Mouse (Mus musculus): Measurements from ENCODE around the gene Map3k12. TPM values are rescaled to one million over a fixed set of nuclear protein-coding genes. Genes with fewer than 3 reads are reported as not detected.

The Map3k12 gene
- polyA plus RNA-seq, 1 experiment from 2014 or later: 43.9 TPM

DNA sequence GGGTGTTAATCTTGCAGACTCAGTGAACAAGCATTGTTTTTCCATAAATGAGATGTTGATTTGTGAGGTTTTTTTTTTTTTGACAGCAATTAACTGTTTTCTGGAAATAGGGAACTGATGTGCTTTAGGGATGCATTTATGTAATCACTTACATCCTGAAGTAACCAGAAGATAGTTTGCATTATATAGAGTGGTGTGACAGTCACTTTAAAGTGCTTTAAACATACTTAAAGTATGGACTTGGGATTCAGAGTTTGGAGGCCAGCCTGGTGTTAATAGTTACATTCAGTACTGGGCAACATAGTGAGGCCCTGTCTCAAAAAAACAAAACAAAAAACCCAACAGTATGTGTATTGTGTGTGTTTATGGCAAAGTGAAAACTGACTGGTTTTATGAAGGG, 45.1 kb downstream of the Map3k12 start:
- H3K36me3 ChIP-seq (replicated peaks; ENCODE audit: control insufficient read depth, insufficient read depth): peaks cover 34% of the 10 kb centered on the region
- peak overlapping the region; percentile 72 for H3K4me2 ChIP-seq (replicated peaks)
- no peaks in the 10 kb centered on the region for H3K27me3 ChIP-seq (ENCODE audit: control insufficient read depth, insufficient read depth, low read length)
- H3K27ac ChIP-seq: no peak overlapping the region
- DNase-seq (ENCODE audit: low spot score) (no peak), ATAC-seq (ENCODE audit: low FRiP score) (no peak)
- H3K4me3 ChIP-seq (replicated peaks; ENCODE audit: low read length): peak overlapping the region; percentile 60
- H3K4me1 ChIP-seq (replicated peaks; ENCODE audit: control insufficient read depth, insufficient read depth, low read length): peaks cover 16% of the 10 kb centered on the region
- H3K9me3 ChIP-seq (ENCODE audit: control insufficient read depth, low read length): no peaks in the 10 kb centered on the region
- peak overlapping the region; percentile 80 for H3K9ac ChIP-seq

DNA sequence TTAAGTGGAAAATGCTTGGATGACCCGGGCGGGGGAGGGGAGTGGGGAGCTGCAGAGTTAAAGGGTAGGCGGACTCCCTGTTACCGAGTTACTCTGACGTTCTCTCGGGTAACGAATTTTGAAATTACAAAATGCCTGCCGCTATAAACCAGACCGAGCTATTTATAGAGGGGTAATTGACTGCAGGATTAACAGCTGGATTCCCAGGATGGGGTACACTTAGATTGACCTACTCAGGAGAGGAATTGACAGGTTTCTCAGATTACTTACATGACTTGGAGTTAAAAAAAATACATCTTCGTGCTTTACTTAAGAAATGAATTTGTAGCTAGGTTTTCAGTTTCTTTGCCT, 45.6 kb downstream of the Map3k12 start:
- peak overlapping the region; percentile 60 for H3K4me3 ChIP-seq (replicated peaks; ENCODE audit: low read length)
- peak overlapping the region; percentile 80 for H3K9ac ChIP-seq
- H3K4me2 ChIP-seq (replicated peaks): peak overlapping the region; percentile 72
- DNase-seq (ENCODE audit: low spot score) (peak; percentile 67), ATAC-seq (ENCODE audit: low FRiP score) (peak; percentile 2; the same call in 1 of the 2 replicates)
- H3K9me3 ChIP-seq (ENCODE audit: control insufficient read depth, low read length): no peaks in the 10 kb centered on the region
- peaks cover 16% of the 10 kb centered on the region for H3K4me1 ChIP-seq (replicated peaks; ENCODE audit: control insufficient read depth, insufficient read depth, low read length)
- H3K36me3 ChIP-seq (replicated peaks; ENCODE audit: control insufficient read depth, insufficient read depth): peaks cover 29% of the 10 kb centered on the region
- H3K27ac ChIP-seq: peak overlapping the region; percentile 90
- H3K27me3 ChIP-seq (ENCODE audit: control insufficient read depth, insufficient read depth, low read length): no peaks in the 10 kb centered on the region
- WGBS: 1% methylated on average over 10 of the region's 10 CpGs

DNA sequence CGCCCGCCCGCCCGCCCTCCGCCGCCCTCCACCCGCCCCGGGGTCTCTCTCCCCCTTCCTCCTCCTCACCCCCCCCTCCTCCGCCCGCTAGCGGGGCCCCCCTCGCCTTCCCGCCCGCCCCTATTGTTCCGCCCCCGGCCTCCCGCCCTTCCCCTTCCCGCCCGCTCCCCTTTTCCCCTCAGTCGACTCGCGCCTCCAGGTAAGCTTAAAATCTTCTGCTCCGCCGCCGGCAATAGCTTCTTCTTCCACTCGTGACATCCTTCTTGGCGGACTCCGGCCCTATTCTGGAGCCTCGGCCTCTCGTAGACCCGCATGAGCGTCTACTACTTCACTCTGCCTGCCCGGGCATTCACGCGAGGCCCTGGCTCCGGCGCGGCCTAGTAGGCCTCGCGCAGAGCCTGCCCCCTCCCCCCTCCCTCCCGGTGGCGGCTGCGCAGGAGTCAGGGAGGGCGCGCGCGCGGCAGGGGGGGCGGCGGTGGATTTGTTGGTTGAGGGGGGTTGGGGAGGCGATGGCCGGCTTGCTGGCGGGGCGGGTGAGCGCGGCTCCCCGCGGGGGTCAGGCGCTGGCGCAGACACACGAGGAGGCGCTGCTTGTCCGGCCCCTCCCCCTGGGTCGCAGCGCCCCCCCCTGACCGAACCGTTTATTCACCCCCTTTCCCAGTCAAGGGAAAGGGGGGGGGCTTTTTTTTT, 46.1 kb downstream of the Map3k12 start:
- peak overlapping the region; percentile 72 for H3K4me2 ChIP-seq (replicated peaks)
- H3K27me3 ChIP-seq (ENCODE audit: control insufficient read depth, insufficient read depth, low read length): no peaks in the 10 kb centered on the region
- peak overlapping the region; percentile 80 for H3K9ac ChIP-seq
- peak; percentile 68 for ATAC-seq (ENCODE audit: low FRiP score)
- H3K27ac ChIP-seq: peak overlapping the region; percentile 90
- H3K4me3 ChIP-seq (replicated peaks; ENCODE audit: low read length): peak overlapping the region; percentile 60
- DNase-seq (ENCODE audit: low spot score): peak; percentile 83
- no peaks in the 10 kb centered on the region for H3K9me3 ChIP-seq (ENCODE audit: control insufficient read depth, low read length)
- peaks cover 16% of the 10 kb centered on the region for H3K4me1 ChIP-seq (replicated peaks; ENCODE audit: control insufficient read depth, insufficient read depth, low read length)
- under 1% methylated on average over 45 of the region's 67 CpGs for WGBS
- peaks cover 24% of the 10 kb centered on the region for H3K36me3 ChIP-seq (replicated peaks; ENCODE audit: control insufficient read depth, insufficient read depth)

DNA sequence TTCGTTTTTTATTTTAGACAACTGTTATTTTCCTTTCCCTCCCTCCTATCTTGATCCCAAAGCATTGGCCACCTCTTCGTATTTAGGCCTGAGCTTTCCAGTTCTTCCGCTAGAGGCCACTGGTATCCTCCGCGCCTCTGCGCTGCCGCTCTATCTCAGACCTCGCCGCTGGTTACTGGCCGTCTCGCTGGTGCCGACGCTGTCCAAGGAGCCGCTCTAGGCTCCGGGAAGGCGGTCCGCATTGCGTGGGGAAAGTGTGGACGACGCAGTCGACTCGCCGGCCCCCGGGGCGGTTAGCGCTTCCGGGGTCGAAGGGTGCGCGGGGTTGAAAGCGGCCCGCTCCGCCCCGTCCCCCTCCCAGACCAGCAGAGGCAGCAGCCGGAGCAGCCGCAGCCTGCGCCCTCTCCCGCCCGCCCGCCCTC, 46.7 kb downstream of the Map3k12 start, which contains the start of gene Pcbp2:
Pcbp2 (plus strand) TSS at position 357 of the 422 bp plus-strand sequence.
- ATAC-seq (ENCODE audit: low FRiP score) (peak; percentile 99), DNase-seq (ENCODE audit: low spot score) (peak; percentile 97)
- peak within 1 kb of the TSS; percentile 90 for H3K27ac ChIP-seq
- WGBS: under 1% methylated on average over 31 of the region's 40 CpGs
- peaks cover 18% of the 10 kb centered on the region for H3K36me3 ChIP-seq (replicated peaks; ENCODE audit: control insufficient read depth, insufficient read depth)
- no peaks in the 10 kb centered on the region for H3K27me3 ChIP-seq (ENCODE audit: control insufficient read depth, insufficient read depth, low read length)
- peak within 1 kb of the TSS; percentile 60 for H3K4me3 ChIP-seq (replicated peaks; ENCODE audit: low read length)
- H3K9ac ChIP-seq: peak within 1 kb of the TSS; percentile 80
- no peaks in the 10 kb centered on the region for H3K9me3 ChIP-seq (ENCODE audit: control insufficient read depth, low read length)
- H3K4me2 ChIP-seq (replicated peaks): peak within 1 kb of the TSS; percentile 72
- H3K4me1 ChIP-seq (replicated peaks; ENCODE audit: control insufficient read depth, insufficient read depth, low read length): peaks cover 16% of the 10 kb centered on the region

DNA sequence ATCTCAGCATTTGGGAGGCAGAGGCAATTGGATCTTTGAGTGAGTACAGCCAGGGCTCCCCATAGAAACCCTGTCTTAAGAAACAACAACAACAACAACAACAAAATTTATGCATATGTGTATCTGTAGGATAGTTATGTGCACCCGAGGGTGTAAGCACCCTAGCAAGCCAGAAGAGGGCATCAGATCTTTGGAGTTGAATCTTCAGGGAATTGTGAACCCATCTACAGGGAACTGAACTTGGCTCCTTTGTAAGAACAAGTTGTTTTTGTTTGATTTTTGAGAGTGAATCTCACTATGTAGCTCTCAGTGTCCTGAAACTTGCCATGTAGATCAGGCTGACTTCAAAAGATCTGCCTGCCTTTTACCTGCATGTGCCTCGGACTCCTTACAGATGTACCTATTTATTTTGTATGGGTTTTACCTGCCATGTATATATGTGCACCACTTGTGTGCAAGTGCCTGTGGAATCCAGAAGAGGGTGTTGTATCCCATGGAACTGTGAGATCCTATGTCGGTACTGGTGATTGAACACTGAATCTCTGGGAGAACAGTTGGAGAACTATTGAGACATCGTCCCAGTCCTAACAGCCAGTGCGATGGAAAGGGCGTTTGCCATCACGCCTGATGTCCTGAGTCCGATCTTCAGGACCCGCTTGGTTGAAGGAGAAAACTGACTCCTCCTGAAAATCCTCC, 48.0 kb downstream of the Map3k12 start:
- Histone ChIP-seq H3K27me3 (ENCODE audit: control insufficient read depth, insufficient read depth, low read length) (no peaks in the 10 kb centered on the region), H3K4me3 (replicated peaks; ENCODE audit: low read length) (no peak overlapping the region), H3K4me2 (replicated peaks) (no peak overlapping the region), H3K9me3 (ENCODE audit: control insufficient read depth, low read length) (no peaks in the 10 kb centered on the region), H3K9ac (no peak overlapping the region), H3K4me1 (replicated peaks; ENCODE audit: control insufficient read depth, insufficient read depth, low read length) (peaks cover 16% of the 10 kb centered on the region), H3K27ac (no peak overlapping the region), H3K36me3 (replicated peaks; ENCODE audit: control insufficient read depth, insufficient read depth) (peaks cover 5% of the 10 kb centered on the region; the same call in 1 of the 2 replicates)
- no peak for ATAC-seq (ENCODE audit: low FRiP score)
- no peak for DNase-seq (ENCODE audit: low spot score)
- 96% methylated on average over 9 of the region's 9 CpGs for WGBS

DNA sequence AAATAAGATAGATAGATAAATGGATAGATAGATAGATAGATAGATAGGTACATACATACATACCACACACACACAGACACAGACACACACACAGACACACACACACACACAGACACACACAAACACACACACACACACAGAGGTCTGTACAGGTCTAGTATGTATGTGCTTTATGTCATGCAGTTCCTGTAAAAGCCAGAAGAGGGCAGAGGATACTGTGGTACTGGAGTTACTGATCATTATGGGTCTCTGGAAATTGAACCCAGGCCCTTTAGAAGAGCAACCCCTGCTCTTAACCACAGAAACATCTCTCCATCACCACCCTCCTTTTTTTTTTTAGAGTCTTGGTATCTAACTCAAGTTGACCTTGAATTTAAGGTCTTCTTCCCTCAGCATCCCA, 53.2 kb downstream of the Map3k12 start:
- no peaks in the 10 kb centered on the region for H3K9me3 ChIP-seq (ENCODE audit: control insufficient read depth, low read length)
- no peak overlapping the region for H3K4me2 ChIP-seq (replicated peaks)
- peaks cover 18% of the 10 kb centered on the region for H3K36me3 ChIP-seq (replicated peaks; ENCODE audit: control insufficient read depth, insufficient read depth)
- peaks cover 10% of the 10 kb centered on the region for H3K4me1 ChIP-seq (replicated peaks; ENCODE audit: control insufficient read depth, insufficient read depth, low read length)
- H3K27me3 ChIP-seq (ENCODE audit: control insufficient read depth, insufficient read depth, low read length): no peaks in the 10 kb centered on the region
- H3K27ac ChIP-seq: no peak overlapping the region
- H3K4me3 ChIP-seq (replicated peaks; ENCODE audit: low read length): no peak overlapping the region
- DNase-seq (ENCODE audit: low spot score): no peak
- no peak overlapping the region for H3K9ac ChIP-seq
- no peak for ATAC-seq (ENCODE audit: low FRiP score)

DNA sequence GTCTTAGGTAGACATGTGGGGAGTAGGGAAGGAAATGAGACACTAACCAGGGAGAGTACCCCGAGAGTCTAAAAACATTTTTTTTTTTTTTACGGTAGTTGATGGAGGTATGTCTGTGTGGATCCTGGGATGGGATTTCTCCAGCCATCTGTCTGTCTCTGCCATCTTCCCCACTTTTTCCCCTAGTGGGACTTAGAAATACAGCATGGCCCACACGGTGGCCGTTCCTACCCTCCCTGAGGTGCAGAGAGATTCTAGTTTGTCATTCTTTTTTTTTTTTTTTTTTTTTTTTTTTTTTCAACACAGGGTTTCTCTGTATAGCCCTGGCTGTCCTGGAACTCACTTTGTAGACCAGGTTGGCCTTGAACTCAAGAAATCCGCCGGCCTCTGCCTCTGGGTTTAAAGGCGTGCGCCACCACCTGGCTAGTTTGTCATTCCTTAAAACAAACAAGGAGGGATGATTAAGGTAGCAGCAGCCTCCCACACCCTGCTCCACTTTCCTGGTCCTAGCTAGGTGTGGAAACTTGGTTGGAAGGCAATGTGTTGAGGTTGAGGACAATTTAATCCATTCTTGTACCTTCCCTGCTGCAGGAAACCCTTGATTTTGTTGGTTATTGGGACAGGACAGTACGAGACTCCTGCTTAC, 55.3 kb downstream of the Map3k12 start:
- no peak overlapping the region for H3K9ac ChIP-seq
- 87% methylated on average over 9 of the region's 9 CpGs for WGBS
- H3K27ac ChIP-seq: no peak overlapping the region
- DNase-seq (ENCODE audit: low spot score) (no peak), ATAC-seq (ENCODE audit: low FRiP score) (no peak)
- peaks cover 18% of the 10 kb centered on the region for H3K36me3 ChIP-seq (replicated peaks; ENCODE audit: control insufficient read depth, insufficient read depth)
- H3K27me3 ChIP-seq (ENCODE audit: control insufficient read depth, insufficient read depth, low read length): no peaks in the 10 kb centered on the region
- H3K9me3 ChIP-seq (ENCODE audit: control insufficient read depth, low read length): no peaks in the 10 kb centered on the region
- peaks cover 14% of the 10 kb centered on the region for H3K4me1 ChIP-seq (replicated peaks; ENCODE audit: control insufficient read depth, insufficient read depth, low read length)
- no peak overlapping the region for H3K4me3 ChIP-seq (replicated peaks; ENCODE audit: low read length)
- H3K4me2 ChIP-seq (replicated peaks): no peak overlapping the region

DNA sequence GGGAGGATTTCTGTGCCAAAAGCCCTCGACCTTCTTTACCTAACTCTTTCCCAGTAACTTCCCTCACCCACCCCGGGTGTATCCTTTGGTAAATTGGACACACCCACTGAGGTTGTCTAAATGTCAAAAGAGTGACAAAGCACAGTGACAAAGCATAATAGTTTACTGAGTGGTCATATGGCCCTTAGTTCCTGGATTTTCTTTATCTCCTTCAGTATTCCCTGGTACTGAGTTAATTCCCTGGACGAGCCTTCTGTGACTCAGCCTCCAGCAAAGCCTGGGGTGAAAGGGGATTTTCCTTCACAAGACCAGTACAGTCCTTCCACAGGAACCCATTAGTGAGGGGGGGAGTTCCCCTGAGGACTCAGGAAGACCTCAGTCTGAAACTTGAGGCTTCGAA, 55.9 kb downstream of the Map3k12 start:
- WGBS: 69% methylated on average over 4 of the region's 4 CpGs
- DNase-seq (ENCODE audit: low spot score) (no peak), ATAC-seq (ENCODE audit: low FRiP score) (no peak)
- H3K9me3 ChIP-seq (ENCODE audit: control insufficient read depth, low read length): no peaks in the 10 kb centered on the region
- H3K9ac ChIP-seq: no peak overlapping the region
- no peak overlapping the region for H3K4me2 ChIP-seq (replicated peaks)
- H3K4me3 ChIP-seq (replicated peaks; ENCODE audit: low read length): no peak overlapping the region
- H3K36me3 ChIP-seq (replicated peaks; ENCODE audit: control insufficient read depth, insufficient read depth): peaks cover 18% of the 10 kb centered on the region
- H3K27ac ChIP-seq: no peak overlapping the region
- H3K4me1 ChIP-seq (replicated peaks; ENCODE audit: control insufficient read depth, insufficient read depth, low read length): peaks cover 14% of the 10 kb centered on the region
- no peaks in the 10 kb centered on the region for H3K27me3 ChIP-seq (ENCODE audit: control insufficient read depth, insufficient read depth, low read length)

DNA sequence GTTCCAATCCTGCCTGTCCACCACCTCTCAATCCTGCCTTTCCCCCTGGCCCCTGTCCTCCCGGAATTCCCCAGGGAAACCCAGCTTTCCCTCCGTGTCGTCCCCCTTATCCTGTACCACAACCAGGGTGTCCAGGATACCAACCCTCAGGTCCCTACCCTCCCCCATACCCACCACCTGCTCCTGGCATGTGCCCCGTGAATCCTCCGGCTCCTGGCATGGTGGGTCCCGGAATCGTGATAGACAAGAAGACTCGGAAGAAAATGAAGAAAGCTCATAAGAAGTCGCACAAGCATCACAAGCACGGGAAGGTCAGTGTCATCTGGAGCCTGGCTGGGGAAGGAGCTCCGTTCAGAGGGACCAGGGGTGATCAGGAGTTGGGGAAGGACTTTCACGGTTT, 56.5 kb downstream of the Map3k12 start:
- H3K4me2 ChIP-seq (replicated peaks): no peak overlapping the region
- peaks cover 14% of the 10 kb centered on the region for H3K4me1 ChIP-seq (replicated peaks; ENCODE audit: control insufficient read depth, insufficient read depth, low read length)
- H3K9ac ChIP-seq: no peak overlapping the region
- no peak overlapping the region for H3K4me3 ChIP-seq (replicated peaks; ENCODE audit: low read length)
- no peak overlapping the region for H3K27ac ChIP-seq
- ATAC-seq (ENCODE audit: low FRiP score): no peak
- DNase-seq (ENCODE audit: low spot score): no peak
- no peaks in the 10 kb centered on the region for H3K9me3 ChIP-seq (ENCODE audit: control insufficient read depth, low read length)
- no peaks in the 10 kb centered on the region for H3K27me3 ChIP-seq (ENCODE audit: control insufficient read depth, insufficient read depth, low read length)
- WGBS: 84% methylated on average over 12 of the region's 12 CpGs
- H3K36me3 ChIP-seq (replicated peaks; ENCODE audit: control insufficient read depth, insufficient read depth): peaks cover 18% of the 10 kb centered on the region

All from hindbrain, embryonic 14.5 days (tissue).